Mouse (Mus musculus) layer of hippocampus, adult 2 months (tissue): ENCODE results near the gene Acadl. TPM values are rescaled to one million over a fixed set of nuclear protein-coding genes. Genes with fewer than 3 reads are reported as not detected.

Source experiments
- DNase-seq, 2 experiments: peaks; one replicate each; pipeline ENCODE4 v3.0.0; 2022; ENCODE audit warnings: low spot score in 2 of 2
- H3K27ac ChIP-seq: fragments of 200-600 bp; 2 replicates; pipeline ENCODE4 v1.8.1; 2022
- H3K4me3 ChIP-seq: fragments of 200-600 bp; 2 replicates; pipeline ENCODE4 v1.8.1; 2022; ENCODE audit warnings: mild to moderate bottlenecking
- CTCF ChIP-seq: fragments of 200-600 bp; conservative IDR thresholded peaks from 2 replicates; pipeline ENCODE4 v1.8.1; 2022; ENCODE audit warnings: antibody characterized with exemption, mild to moderate bottlenecking, moderate library complexity
- total RNA-seq, 2 experiments: library from RNA; stranded (reverse); gene quantifications; 2 replicates each; pipeline ENCODE4 v1.2.3; 2021

Gene Acadl
- total RNA-seq, 2 experiments from 2014 or later = 31.7 to 33.0 TPM

- Histone ChIP-seq H3K27ac (no peak overlapping the region), H3K4me3 (no peak overlapping the region)
- no peak for TF ChIP-seq CTCF
- no peak for DNase-seq
Observed at GRCm38 (mm10) chr1:66804710-66805109, 58.4 kb downstream of the Acadl start.

GRCm38 (mm10) chr1:66797962-66798361, 65.1 kb downstream of the Acadl start:
- Histone ChIP-seq H3K4me3 (no peak overlapping the region), H3K27ac (no peak overlapping the region)
- no peak for DNase-seq
- no peak for TF ChIP-seq CTCF

DNA sequence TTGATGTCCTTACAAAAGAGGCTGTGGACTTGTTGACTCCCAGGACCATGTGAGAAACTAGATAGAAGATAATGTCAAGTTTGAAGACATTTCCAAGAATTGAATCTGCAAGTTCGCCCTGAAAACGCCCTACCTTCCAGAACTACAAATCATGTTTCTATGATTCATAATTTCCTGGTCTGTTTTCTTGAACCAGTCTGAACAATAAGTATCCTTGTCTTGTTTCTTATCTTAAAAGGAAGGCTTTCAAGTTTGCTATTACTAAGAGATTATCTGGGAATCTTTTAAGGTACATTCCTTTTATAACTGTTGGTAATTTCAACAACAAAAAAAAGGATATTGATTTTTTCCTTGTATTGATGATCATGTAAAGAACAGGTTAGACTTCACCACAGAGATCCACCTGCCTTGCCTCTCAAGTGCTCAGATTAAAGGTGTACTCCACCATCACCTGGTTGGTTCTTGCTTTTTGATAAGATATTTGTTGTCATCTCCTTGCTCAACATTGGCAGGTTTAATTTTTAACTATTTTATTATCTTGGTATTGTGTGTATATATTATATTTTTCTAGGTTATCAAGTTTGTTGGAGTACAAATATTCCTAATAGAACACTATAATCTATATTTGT, 70.1 kb downstream of the Acadl start:
- no peak overlapping the region for H3K27ac ChIP-seq
- TF ChIP-seq CTCF = no peak
- DNase-seq = no peak
- H3K4me3 ChIP-seq = no peak overlapping the region

DNA sequence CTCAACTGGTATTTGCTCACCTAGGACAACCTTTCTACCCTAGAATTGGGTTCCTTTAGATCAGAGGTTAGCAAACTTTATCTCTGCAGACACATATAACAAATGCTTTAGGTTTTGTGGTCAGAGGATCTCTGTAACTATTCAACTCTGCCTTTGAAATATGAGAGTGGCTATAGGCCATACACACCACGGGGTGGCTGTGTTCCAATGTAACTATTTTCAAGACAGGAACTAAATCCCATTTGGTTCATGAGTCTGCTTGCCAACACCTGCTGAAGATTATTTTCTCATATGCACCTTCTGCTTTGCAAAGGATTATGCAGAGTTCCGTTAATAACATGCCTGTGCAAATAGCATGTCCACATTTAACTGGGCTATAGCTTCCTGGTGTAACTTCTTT, 80.8 kb downstream of the Acadl start:
- DNase-seq = no peak
- no peak for TF ChIP-seq CTCF
- no peak overlapping the region for H3K27ac ChIP-seq
- H3K4me3 ChIP-seq = no peak overlapping the region

DNA sequence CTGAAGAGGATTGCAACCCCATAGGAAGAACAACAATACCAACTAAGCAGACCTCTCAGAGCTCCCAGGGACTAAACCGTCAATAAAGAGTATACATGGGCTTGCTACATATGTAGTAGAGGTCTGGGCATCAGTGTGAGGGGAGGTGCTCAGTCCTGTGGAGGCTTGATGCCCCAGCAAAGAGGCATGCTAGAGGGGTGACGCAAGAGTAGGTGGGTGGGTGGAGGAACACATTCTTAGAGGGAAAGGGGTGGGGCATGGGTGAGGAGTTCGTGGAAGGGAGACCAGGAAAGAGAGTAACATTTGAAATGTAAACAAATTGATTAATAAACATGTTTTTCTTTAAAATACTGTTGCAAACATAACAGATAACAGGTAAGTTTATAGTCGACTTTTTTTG, 82.0 kb downstream of the Acadl start:
- no peak overlapping the region for H3K27ac ChIP-seq
- H3K4me3 ChIP-seq = no peak overlapping the region
- DNase-seq = no peak
- no peak for TF ChIP-seq CTCF

Other genes starting within 250 kb of the Acadl start
- 10 to 100 TPM; 36.5 to 38.9 TPM for gene Rpe, start 162.4 kb downstream of the Acadl start, total RNA-seq
- 10 to 100 TPM; 20.3 TPM for gene Kansl1l, start 45.7 kb downstream of the Acadl start, total RNA-seq
- 1 to 10 TPM in 1 of 2 experiments, under 1 TPM in 1; 0.71 to 1.1 TPM for gene Myl1, start 82.1 kb upstream of the Acadl start, total RNA-seq
- gene Lancl1, start 175.6 kb upstream of the Acadl start, total RNA-seq = 100 to 1,000 TPM; 196 to 205 TPM